Mouse (Mus musculus) spleen, adult 2 months (tissue): ENCODE data around the gene Gorasp2. TPM values are rescaled to one million over a fixed set of nuclear protein-coding genes. Genes with fewer than 3 reads are reported as not detected.

ENCODE experiments used
- DNase-seq, 2 experiments: peaks; one replicate each; pipeline versions ENCODE4 v3.0.0 to v3.0.0-alpha.2; 2012 to 2021; ENCODE audit warnings: low spot score in 2 of 2, low read depth in 1 of 2
- H3K27ac ChIP-seq: fragments of 200-500 bp; 2 replicates; pipeline ENCODE4 v1.5.1; 2012; ENCODE audit warnings: low read length, inconsistent platforms; ENCODE audit not compliant: insufficient read depth
- H3K27me3 ChIP-seq: fragments of 200-500 bp; 2 replicates; pipeline ENCODE4 v1.6.1; 2012; ENCODE audit warnings: mild to moderate bottlenecking, moderate library complexity, low read length, inconsistent platforms; ENCODE audit not compliant: control insufficient read depth, insufficient read depth
- H3K36me3 ChIP-seq: fragments of 200-500 bp; 2 replicates; pipeline ENCODE4 v1.6.1; 2012; ENCODE audit warnings: mild to moderate bottlenecking, low read length, inconsistent platforms; ENCODE audit not compliant: control insufficient read depth, insufficient read depth
- H3K4me1 ChIP-seq: fragments of 200-500 bp; 2 replicates; pipeline ENCODE4 v1.6.1; 2011; ENCODE audit warnings: inconsistent platforms; ENCODE audit not compliant: control insufficient read depth, insufficient read depth, insufficient read length
- H3K4me3 ChIP-seq: fragments of 200-500 bp; 2 replicates; pipeline ENCODE4 v1.5.1; 2011; ENCODE audit warnings: mild to moderate bottlenecking, inconsistent platforms; ENCODE audit not compliant: insufficient read depth, insufficient read length; ENCODE audit errors: extremely low read depth
- CTCF ChIP-seq: fragments of 200-500 bp; IDR thresholded peaks from 2 replicates; pipeline ENCODE4 v1.5.1; 2011; ENCODE audit warnings: mild to moderate bottlenecking, inconsistent platforms; ENCODE audit not compliant: insufficient read depth, insufficient read length, insufficient replicate concordance; ENCODE audit errors: extremely low read depth
- POLR2A ChIP-seq: fragments of 200-500 bp; IDR thresholded peaks from 2 replicates; pipeline ENCODE4 v1.6.1; 2011; ENCODE audit warnings: low read depth, low read length, inconsistent platforms
- WGBS: fragments of 180-500 bp; shearing (Covaris S2); methylation state at CpG from one replicate; pipeline ENCODE4 v1.1.7; 2018; 5-methylcytosine and 5-hydroxymethylcytosine counted together
- polyA plus RNA-seq: library from polyadenylated mRNA; depleted of rRNA; stranded (reverse); fragments of >200 nt; gene quantifications from 2 replicates; pipeline ENCODE4 v1.2.3, GENCODE M21; 2012

The Gorasp2 gene
- polyA plus RNA-seq, 1 experiment = 59.2 TPM

DNA sequence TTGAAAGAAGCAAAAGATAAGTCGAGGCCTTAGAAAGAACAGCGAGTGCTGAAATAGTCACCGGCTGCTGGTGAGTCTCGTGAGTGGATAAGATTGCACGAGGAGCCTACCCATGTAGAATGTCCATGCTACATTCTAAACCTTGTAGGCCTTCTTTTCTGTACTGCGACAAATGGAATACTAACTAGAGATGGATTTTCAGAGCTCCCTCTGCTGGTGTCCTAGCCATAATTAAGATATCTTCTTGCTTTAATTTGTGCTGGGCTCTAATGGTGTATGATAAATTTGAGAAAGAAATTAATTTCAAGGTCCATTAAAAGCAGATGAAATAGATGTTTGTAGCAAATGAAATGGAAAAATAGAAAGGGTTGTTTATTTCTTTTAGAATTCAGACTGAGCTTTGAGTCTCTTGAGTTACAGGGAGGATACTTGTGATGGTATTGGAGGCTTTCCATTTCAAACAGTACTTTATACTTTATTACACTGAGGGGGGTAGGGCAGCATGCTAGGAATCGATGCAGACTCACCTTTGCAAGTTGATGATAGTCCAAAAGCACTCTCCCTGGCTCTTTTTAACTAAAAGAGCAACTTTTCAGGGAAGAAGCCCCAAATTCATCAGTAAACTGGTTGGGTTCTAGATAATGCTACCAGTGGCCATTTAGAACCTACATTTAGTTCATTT, 12.2 kb downstream of the Gorasp2 start:
- H3K4me1 ChIP-seq = peaks cover 12% of the 10 kb centered on the region
- H3K27me3 ChIP-seq = no peaks in the 10 kb centered on the region
- peaks cover 5% of the 10 kb centered on the region for H3K36me3 ChIP-seq
- 74% methylated on average over 7 of the region's 7 CpGs for WGBS
- H3K27ac ChIP-seq = no peak overlapping the region
- no peak for DNase-seq
- H3K4me3 ChIP-seq = no peak overlapping the region
- TF ChIP-seq POLR2A (no peak), CTCF (no peak)

DNA sequence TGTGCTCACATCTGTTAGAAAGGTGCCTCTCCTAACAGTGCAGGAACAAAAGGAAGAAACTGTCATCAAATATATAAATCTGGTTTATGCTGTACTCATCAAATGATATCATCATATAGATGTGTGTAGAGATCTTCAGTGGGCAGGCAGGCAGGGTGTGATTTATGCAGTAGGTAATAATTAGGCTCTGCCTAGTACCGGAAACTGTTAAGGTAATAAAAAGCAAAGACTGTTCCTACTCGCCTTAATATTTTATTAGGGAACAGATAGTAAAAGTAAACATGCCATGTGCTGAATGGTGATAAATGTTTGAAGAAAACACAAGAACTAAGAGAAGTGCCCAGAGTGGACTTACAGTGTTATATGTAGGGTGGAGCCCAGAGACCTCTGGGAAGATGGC, 20.9 kb downstream of the Gorasp2 start:
- Histone ChIP-seq H3K27ac (no peak overlapping the region), H3K4me1 (no peaks in the 10 kb centered on the region), H3K36me3 (peaks cover 66% of the 10 kb centered on the region), H3K27me3 (no peaks in the 10 kb centered on the region), H3K4me3 (no peak overlapping the region)
- 88% methylated on average over 2 of the region's 2 CpGs for WGBS
- DNase-seq = no peak
- no peak for TF ChIP-seq CTCF

GRCm38 (mm10) chr2:70688454-70689078, 27.2 kb downstream of the Gorasp2 start:
- WGBS = 96% methylated on average over 21 of the region's 21 CpGs
- no peak for DNase-seq
- Histone ChIP-seq H3K4me1 (no peaks in the 10 kb centered on the region), H3K36me3 (peaks cover 67% of the 10 kb centered on the region), H3K4me3 (no peak overlapping the region), H3K27ac (no peak overlapping the region), H3K27me3 (no peaks in the 10 kb centered on the region)
- TF ChIP-seq CTCF = no peak
- TF ChIP-seq POLR2A = no peak

DNA sequence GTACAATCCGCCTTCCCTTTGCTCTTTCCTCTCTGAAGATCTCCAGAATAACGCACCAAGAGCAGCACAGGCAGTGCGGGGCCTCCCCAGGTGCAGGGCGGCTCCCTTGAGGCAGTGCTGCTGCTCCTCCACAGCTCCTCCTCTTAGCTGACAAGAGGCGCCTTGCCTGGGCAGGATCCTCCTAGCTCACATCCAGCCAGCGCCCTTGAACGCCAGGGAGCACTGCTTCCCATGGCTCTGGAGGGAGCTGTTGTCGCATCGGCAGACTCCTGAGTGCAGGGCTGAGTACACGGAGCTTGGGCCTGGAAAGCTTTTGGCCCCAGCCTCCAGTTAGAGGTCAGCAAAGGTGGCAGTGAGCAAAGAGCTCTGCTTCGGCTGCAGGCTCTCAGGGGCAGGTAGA, 28.8 kb downstream of the Gorasp2 start:
- no peak overlapping the region for H3K4me3 ChIP-seq
- no peak for DNase-seq
- H3K27ac ChIP-seq = no peak overlapping the region
- WGBS = 90% methylated on average over 11 of the region's 11 CpGs
- no peaks in the 10 kb centered on the region for H3K27me3 ChIP-seq
- no peak for TF ChIP-seq POLR2A
- no peak for TF ChIP-seq CTCF
- no peaks in the 10 kb centered on the region for H3K4me1 ChIP-seq
- peaks cover 57% of the 10 kb centered on the region for H3K36me3 ChIP-seq

DNA sequence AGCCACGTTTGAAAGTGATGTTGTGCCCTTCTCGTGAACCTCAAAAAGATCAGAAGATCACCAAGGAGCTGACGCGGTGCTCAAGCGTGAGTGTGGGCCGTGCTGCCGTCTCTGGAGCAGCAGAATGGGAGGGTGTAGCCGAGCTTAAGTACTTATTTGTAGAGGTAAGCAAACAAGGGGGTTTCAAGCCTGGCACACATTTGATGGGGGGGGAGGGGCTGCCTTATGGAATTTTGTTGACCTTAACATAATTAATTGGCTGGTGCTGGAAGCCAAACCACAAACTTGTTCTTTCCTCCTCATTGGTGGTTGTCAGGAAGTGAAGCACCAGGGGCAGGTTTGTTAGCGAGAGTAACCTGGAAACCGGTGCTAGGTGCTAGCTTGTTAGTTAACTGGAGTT, 34.3 kb downstream of the Gorasp2 start:
- Histone ChIP-seq H3K4me3 (no peak overlapping the region), H3K36me3 (peaks cover 12% of the 10 kb centered on the region), H3K27me3 (no peaks in the 10 kb centered on the region), H3K4me1 (no peaks in the 10 kb centered on the region), H3K27ac (no peak overlapping the region)
- TF ChIP-seq CTCF (no peak), POLR2A (no peak)
- 88% methylated on average over 10 of the region's 10 CpGs for WGBS
- DNase-seq = no peak

GRCm38 (mm10) chr2:70700851-70701250, 39.5 kb downstream of the Gorasp2 start:
- DNase-seq = no peak
- Histone ChIP-seq H3K27ac (no peak overlapping the region), H3K4me3 (no peak overlapping the region), H3K36me3 (no peaks in the 10 kb centered on the region), H3K27me3 (no peaks in the 10 kb centered on the region), H3K4me1 (no peaks in the 10 kb centered on the region; the same call in 1 of the 2 replicates)
- TF ChIP-seq POLR2A = no peak
- no peak for TF ChIP-seq CTCF
- 94% methylated on average over 3 of the region's 3 CpGs for WGBS

DNA sequence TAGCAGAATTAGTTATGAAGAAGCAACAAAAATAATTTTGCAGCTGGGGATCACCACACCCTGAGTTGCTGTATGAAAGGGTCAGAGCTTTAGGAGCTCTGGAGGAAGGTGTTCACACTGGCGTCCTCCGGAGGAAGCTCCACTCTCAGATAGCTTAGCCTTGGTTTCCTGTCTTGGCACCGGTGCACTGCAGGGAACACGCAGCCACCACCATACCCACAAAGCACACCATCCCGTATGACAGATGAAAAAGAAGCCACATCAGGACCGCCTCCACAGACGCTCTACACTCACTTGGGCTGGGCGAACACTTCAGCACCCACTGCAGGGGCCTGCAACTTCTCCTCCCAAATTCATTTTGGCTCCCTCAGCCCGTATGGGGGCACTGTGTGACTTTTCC, 40.2 kb downstream of the Gorasp2 start:
- 11% methylated on average over 9 of the region's 9 CpGs for WGBS
- DNase-seq = no peak
- H3K4me3 ChIP-seq = no peak overlapping the region
- H3K36me3 ChIP-seq = no peaks in the 10 kb centered on the region
- H3K4me1 ChIP-seq = no peaks in the 10 kb centered on the region; the same call in 1 of the 2 replicates
- H3K27me3 ChIP-seq = no peaks in the 10 kb centered on the region
- TF ChIP-seq POLR2A (no peak), CTCF (no peak)
- no peak overlapping the region for H3K27ac ChIP-seq
